Mouse (Mus musculus) G1E (cell line): ENCODE results near the gene Gm9736. TPM values are rescaled to one million over a fixed set of nuclear protein-coding genes. Genes with fewer than 3 reads are reported as not detected.
"Not testable (repeated sequence)": the region's sequence is repeated elsewhere in the genome, so short reads cannot be mapped to it uniquely, and the experiment has no call there.

Experiments
- ATAC-seq: 2 replicates; pipeline ENCODE4 v1.8.0; 2016; ENCODE audit warnings: mild to moderate bottlenecking; ENCODE audit not compliant: insufficient number of reproducible peaks, poor library complexity, low FRiP score, severe bottlenecking; ENCODE audit errors: extremely low read depth
- DNase-seq: peaks from one replicate; pipeline ENCODE4 v3.0.0; 2012; ENCODE audit warnings: low spot score
- H3K27me3 ChIP-seq: 2 replicates; pipeline ENCODE4 v1.6.1; 2012; ENCODE audit warnings: mild to moderate bottlenecking, low read length, inconsistent platforms; ENCODE audit not compliant: insufficient read depth
- H3K36me3 ChIP-seq: replicated peaks from 2 replicates; pipeline ENCODE3; 2012; ENCODE audit warnings: mild to moderate bottlenecking, inconsistent platforms
- H3K4me1 ChIP-seq: 2 replicates; pipeline ENCODE4 v1.6.1; 2012; ENCODE audit warnings: low read depth, low read length, inconsistent platforms, mixed read lengths; ENCODE audit not compliant: insufficient read depth
- H3K4me3 ChIP-seq: 2 replicates; pipeline ENCODE4 v1.5.1; 2012; ENCODE audit warnings: low read depth, mild to moderate bottlenecking, inconsistent platforms, low read length, moderate library complexity, mixed read lengths
- H3K9me3 ChIP-seq: replicated peaks from 2 replicates; pipeline ENCODE4 v1.6.1; 2012; ENCODE audit warnings: inconsistent platforms
- CTCF ChIP-seq: IDR thresholded peaks from 2 replicates; pipeline ENCODE4 v1.5.1; 2012; ENCODE audit warnings: low read depth, low read length, inconsistent platforms, mixed read lengths
- GATA1 ChIP-seq: IDR thresholded peaks from 2 replicates; pipeline ENCODE4 v1.6.1; 2012; ENCODE audit warnings: borderline replicate concordance, low read length, inconsistent platforms, mixed read lengths
- GATA2 ChIP-seq: IDR thresholded peaks from 2 replicates; pipeline ENCODE4 v1.6.1; 2012; ENCODE audit warnings: low read depth, low read length, inconsistent platforms, borderline replicate concordance
- POLR2AphosphoS5 ChIP-seq: IDR thresholded peaks from 2 replicates; pipeline ENCODE4 v1.6.1; 2012; ENCODE audit warnings: low read depth, low read length, inconsistent platforms; ENCODE audit not compliant: insufficient replicate concordance
- TAL1 ChIP-seq: conservative IDR thresholded peaks from 2 replicates; pipeline ENCODE4 v1.6.1; 2012; ENCODE audit warnings: low read depth, low read length, inconsistent platforms, mixed read lengths
- polyA plus RNA-seq: library from polyadenylated mRNA; stranded (reverse); fragments of >175 nt; gene quantifications from 2 replicates; pipeline ENCODE4 v1.2.3, GENCODE M21; 2012
- total RNA-seq, 2 experiments: library from RNA; stranded (forward) in 1 of 2; stranded (reverse) in 1 of 2; fragments of 200-1000 nt in 1 of 2; fragments of >200 nt in 1 of 2; fragmentation: Nextera tagmentation in 1 of 2; gene quantifications; 2 replicates each; pipeline ENCODE4 v1.2.3; 2014 to 2017

Gene Gm9736
- total and polyA plus RNA-seq, 3 experiments = 0.22 TPM; not detected in 2

GRCm38 (mm10) chr10:77738929-77739328, 12.2 kb downstream of the Gm9736 start:
- Histone ChIP-seq H3K36me3 (no peaks in the 10 kb centered on the region), H3K4me1 (no peaks in the 10 kb centered on the region)
- ATAC-seq = no peak

GRCm38 (mm10) chr10:77735928-77736327, 15.2 kb downstream of the Gm9736 start:
- H3K9me3 ChIP-seq = peaks cover 5% of the 10 kb centered on the region
- ATAC-seq (no peak), DNase-seq (no peak)
- H3K4me3 ChIP-seq = no peak overlapping the region
- TF ChIP-seq GATA2 (no peak), GATA1 (no peak), CTCF (no peak), POLR2AphosphoS5 (no peak), TAL1 (no peak)
- H3K36me3 ChIP-seq = no peaks in the 10 kb centered on the region
- peaks cover 11% of the 10 kb centered on the region for H3K27me3 ChIP-seq
- no peaks in the 10 kb centered on the region for H3K4me1 ChIP-seq

More at GRCm38 (mm10) chr10:77738929-77739328, 12.2 kb downstream of the Gm9736 start:
- peaks cover 7% of the 10 kb centered on the region for H3K27me3 ChIP-seq
- TF ChIP-seq GATA2 = no peak
- DNase-seq = no peak
- no peak overlapping the region for H3K4me3 ChIP-seq
- H3K9me3 ChIP-seq = peaks cover 5% of the 10 kb centered on the region

GRCm38 (mm10) chr10:77729241-77729640, 21.9 kb downstream of the Gm9736 start:
- Histone ChIP-seq H3K9me3 (no peaks in the 10 kb centered on the region), H3K4me1 (no peaks in the 10 kb centered on the region), H3K36me3 (no peaks in the 10 kb centered on the region), H3K27me3 (peaks cover 6% of the 10 kb centered on the region; the same call in 1 of the 2 replicates), H3K4me3 (no peak overlapping the region)
- ATAC-seq = no peak
- no peak for DNase-seq
- no peak for TF ChIP-seq POLR2AphosphoS5
- TF ChIP-seq GATA1 = no peak
- TF ChIP-seq CTCF = peak; percentile 67

GRCm38 (mm10) chr10:77728280-77728679, 22.9 kb downstream of the Gm9736 start:
- TF ChIP-seq POLR2AphosphoS5 (no peak), GATA2 (no peak), CTCF (no peak), TAL1 (no peak)
- ATAC-seq (no peak), DNase-seq (no peak)
- Histone ChIP-seq H3K4me3 (no peak overlapping the region), H3K4me1 (no peaks in the 10 kb centered on the region), H3K27me3 (peaks cover 6% of the 10 kb centered on the region; the same call in 1 of the 2 replicates), H3K9me3 (no peaks in the 10 kb centered on the region), H3K36me3 (no peaks in the 10 kb centered on the region)

GRCm38 (mm10) chr10:77726186-77726585, 25.0 kb downstream of the Gm9736 start, which contains the start of gene Gm10100:
Gene Gm10100, plus strand, starts transcription at chr10:77726486.
- Histone ChIP-seq H3K36me3 (no peaks in the 10 kb centered on the region), H3K27me3 (no peaks in the 10 kb centered on the region), H3K9me3 (no peaks in the 10 kb centered on the region), H3K4me3 (no peak within 1 kb of the TSS), H3K4me1 (no peaks in the 10 kb centered on the region)
- DNase-seq (no peak), ATAC-seq (no peak)
- TF ChIP-seq GATA1 = no peak
- TF ChIP-seq CTCF = no peak
- TF ChIP-seq GATA2 = no peak
- no peak for TF ChIP-seq POLR2AphosphoS5
- no peak for TF ChIP-seq TAL1

GRCm38 (mm10) chr10:77724855-77725254, 26.3 kb downstream of the Gm9736 start:
- no peaks in the 10 kb centered on the region for H3K4me1 ChIP-seq
- TF ChIP-seq TAL1 (no peak), GATA1 (no peak), CTCF (no peak), POLR2AphosphoS5 (no peak), GATA2 (no peak)
- peaks cover 5% of the 10 kb centered on the region; the same call in 1 of the 2 replicates for H3K27me3 ChIP-seq
- ATAC-seq (no peak), DNase-seq (no peak)
- peaks cover 4% of the 10 kb centered on the region for H3K9me3 ChIP-seq
- H3K4me3 ChIP-seq = no peak overlapping the region
- no peaks in the 10 kb centered on the region for H3K36me3 ChIP-seq

- not testable (repeated sequence) for H3K36me3 ChIP-seq, H3K9me3 ChIP-seq, H3K27me3 ChIP-seq
These were observed 30.9 kb downstream of the Gm9736 start, which contains the start of gene Krtap12-1 for GRCm38 (mm10) chr10:77720299-77720698. Gene Krtap12-1, plus strand, starts transcription at chr10:77720599.

More at GRCm38 (mm10) chr10:77720299-77720698, 30.9 kb downstream of the Gm9736 start, which contains the start of gene Krtap12-1:
- DNase-seq, ATAC-seq, H3K4me1 ChIP-seq, H3K4me3 ChIP-seq: not testable (repeated sequence)
